Mouse (Mus musculus) forebrain, embryonic 15.5 days (tissue): ENCODE measurements at regions not wholly inside any gene's neighbourhood (a gene's known extent, or its start where the extent isn't known, plus 50 kb on each side); places are given as distances from the start of the nearest gene placed in this dataset.

Experiments
- ATAC-seq: fragments of 200-750 bp; cut with Nextera tagmentation; replicated peaks from 2 replicates; pipeline ENCODE4 v1.8.0; 2017; ENCODE audit warnings: mild to moderate bottlenecking, moderate TSS enrichment, moderate library complexity
- H3K27ac ChIP-seq: fragments of 300-500 bp; sonication (generic); replicated peaks from 2 replicates; pipeline ENCODE4 v1.5.1; 2015; ENCODE audit warnings: mild to moderate bottlenecking, inconsistent platforms
- H3K27me3 ChIP-seq: fragments of 300-500 bp; sonication (generic); 2 replicates; pipeline ENCODE4 v1.6.1; 2015; ENCODE audit warnings: inconsistent platforms
- H3K36me3 ChIP-seq: fragments of 300-500 bp; sonication (generic); 2 replicates; pipeline ENCODE4 v1.6.1; 2015; ENCODE audit warnings: mild to moderate bottlenecking, inconsistent platforms
- H3K4me1 ChIP-seq: fragments of 300-500 bp; sonication (generic); 2 replicates; pipeline ENCODE4 v1.6.1; 2015; ENCODE audit warnings: inconsistent platforms
- H3K4me2 ChIP-seq: fragments of 300-500 bp; sonication (generic); replicated peaks from 2 replicates; pipeline ENCODE4 v1.6.1; 2015; ENCODE audit warnings: mild to moderate bottlenecking, inconsistent platforms
- H3K4me3 ChIP-seq: fragments of 300-500 bp; sonication (generic); 2 replicates; pipeline ENCODE4 v1.5.1; 2015; ENCODE audit warnings: mild to moderate bottlenecking, inconsistent platforms
- H3K9ac ChIP-seq: fragments of 300-500 bp; sonication (generic); replicated peaks from 2 replicates; pipeline ENCODE4 v1.6.1; 2015; ENCODE audit warnings: mild to moderate bottlenecking, inconsistent platforms
- H3K9me3 ChIP-seq: fragments of 300-500 bp; sonication (generic); 2 replicates; pipeline ENCODE4 v1.6.1; 2016; ENCODE audit warnings: inconsistent platforms
- WGBS: fragments of 180-500 bp; shearing (Covaris S2); methylation state at CpG from one replicate; pipeline ENCODE4 v1.1.7; 2015; ENCODE audit warnings: mixed read lengths; 5-methylcytosine and 5-hydroxymethylcytosine counted together

- no peaks in the 10 kb centered on the region for H3K36me3 ChIP-seq
- no peaks in the 10 kb centered on the region for H3K27me3 ChIP-seq
- WGBS: 53% methylated on average over 4 of the region's 4 CpGs
- ATAC-seq: no peak
- H3K9ac ChIP-seq: no peak overlapping the region
- no peaks in the 10 kb centered on the region for H3K9me3 ChIP-seq
- H3K27ac ChIP-seq: no peak overlapping the region
- no peak overlapping the region for H3K4me3 ChIP-seq
- H3K4me2 ChIP-seq: no peak overlapping the region
- no peaks in the 10 kb centered on the region for H3K4me1 ChIP-seq
Measured at GRCm38 (mm10) chr7:96081676-96082075, 89.4 kb upstream of the Tenm4 start.

GRCm38 (mm10) chr7:96095185-96095584 is 75.9 kb upstream of the Tenm4 start:
- H3K9me3 ChIP-seq: no peaks in the 10 kb centered on the region

GRCm38 (mm10) chr7:96095752-96096151 is 75.3 kb upstream of the Tenm4 start:
- peak; percentile 68; the same call in 1 of the 2 replicates for ATAC-seq
- WGBS: 75% methylated on average over 3 of the region's 3 CpGs
- no peak overlapping the region for H3K4me3 ChIP-seq
- no peak overlapping the region for H3K27ac ChIP-seq
- H3K4me2 ChIP-seq: no peak overlapping the region
- H3K9ac ChIP-seq: no peak overlapping the region
- H3K9me3 ChIP-seq: no peaks in the 10 kb centered on the region
- H3K4me1 ChIP-seq: no peaks in the 10 kb centered on the region
- no peaks in the 10 kb centered on the region for H3K36me3 ChIP-seq
- no peaks in the 10 kb centered on the region for H3K27me3 ChIP-seq

More at GRCm38 (mm10) chr7:96095185-96095584, 75.9 kb upstream of the Tenm4 start:
- 62% methylated on average over 4 of the region's 4 CpGs for WGBS
- Histone ChIP-seq H3K4me1 (no peaks in the 10 kb centered on the region), H3K4me3 (no peak overlapping the region), H3K36me3 (no peaks in the 10 kb centered on the region), H3K9ac (no peak overlapping the region), H3K27me3 (no peaks in the 10 kb centered on the region), H3K4me2 (no peak overlapping the region), H3K27ac (no peak overlapping the region)
- ATAC-seq: no peak; the same call in 1 of the 2 replicates

DNA sequence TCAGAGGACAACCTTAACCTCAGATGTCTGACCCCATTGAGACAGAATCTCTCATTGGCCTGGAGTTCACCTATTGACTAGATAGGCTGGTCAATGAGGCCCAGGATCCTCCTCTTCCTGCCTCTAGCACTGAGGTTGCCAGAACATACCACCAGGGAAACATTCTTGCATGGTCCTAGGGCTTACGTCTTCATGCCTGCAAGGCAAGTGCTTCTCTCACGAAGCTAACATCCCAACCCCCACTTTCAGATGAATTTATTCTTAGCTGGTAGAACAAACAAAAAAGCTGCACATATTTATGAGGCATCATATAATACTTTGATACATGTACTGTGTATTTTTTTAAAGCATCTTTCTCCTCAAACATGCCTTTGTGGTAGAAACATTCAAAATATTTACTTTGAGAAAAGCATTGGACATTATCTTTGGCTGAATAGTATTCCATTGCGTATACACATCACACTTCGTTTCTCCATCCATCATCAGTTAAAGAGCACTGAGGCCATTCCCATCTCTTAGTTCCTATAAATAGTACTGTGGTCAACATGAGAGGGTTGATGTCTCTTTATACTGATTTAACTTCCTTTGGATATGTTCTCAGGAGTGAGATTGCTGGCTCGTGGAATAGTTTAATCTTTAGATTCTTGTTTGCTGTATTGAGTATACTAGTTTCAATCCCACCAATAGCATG is 72.2 kb upstream of the Tenm4 start:
- Histone ChIP-seq H3K4me1 (no peaks in the 10 kb centered on the region), H3K36me3 (no peaks in the 10 kb centered on the region), H3K9me3 (no peaks in the 10 kb centered on the region), H3K27me3 (no peaks in the 10 kb centered on the region), H3K4me2 (no peak overlapping the region), H3K9ac (no peak overlapping the region), H3K27ac (no peak overlapping the region), H3K4me3 (no peak overlapping the region)
- 89% methylated on average over 5 of the region's 5 CpGs for WGBS
- ATAC-seq: no peak

DNA sequence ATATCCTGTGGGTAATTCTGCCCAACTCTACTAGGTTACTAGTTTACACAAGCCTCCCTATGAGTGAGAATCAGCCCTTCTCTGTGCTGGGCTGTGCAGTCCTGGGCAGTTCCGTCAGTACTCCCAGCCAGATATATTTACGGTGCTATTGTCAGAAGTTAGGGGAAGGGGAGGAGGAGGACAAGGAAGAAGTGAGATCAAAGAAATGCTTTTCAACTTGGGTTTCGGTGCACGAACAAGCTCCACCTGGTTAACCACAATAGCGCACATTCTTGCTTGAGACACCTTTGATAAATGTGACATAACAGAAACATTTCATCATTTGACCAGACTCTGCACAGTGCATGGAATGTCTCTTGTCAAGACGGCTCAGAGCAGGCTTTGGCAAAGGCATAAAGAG is 68.3 kb upstream of the Tenm4 start:
- no peak for ATAC-seq
- Histone ChIP-seq H3K9me3 (no peaks in the 10 kb centered on the region), H3K27ac (no peak overlapping the region), H3K4me3 (no peak overlapping the region), H3K9ac (no peak overlapping the region), H3K36me3 (no peaks in the 10 kb centered on the region), H3K4me2 (no peak overlapping the region), H3K27me3 (no peaks in the 10 kb centered on the region), H3K4me1 (0 out of 2 replicates have a peak, but pooled peaks cover 3% of the 10 kb centered on the region)
- 83% methylated on average over 6 of the region's 6 CpGs for WGBS

DNA sequence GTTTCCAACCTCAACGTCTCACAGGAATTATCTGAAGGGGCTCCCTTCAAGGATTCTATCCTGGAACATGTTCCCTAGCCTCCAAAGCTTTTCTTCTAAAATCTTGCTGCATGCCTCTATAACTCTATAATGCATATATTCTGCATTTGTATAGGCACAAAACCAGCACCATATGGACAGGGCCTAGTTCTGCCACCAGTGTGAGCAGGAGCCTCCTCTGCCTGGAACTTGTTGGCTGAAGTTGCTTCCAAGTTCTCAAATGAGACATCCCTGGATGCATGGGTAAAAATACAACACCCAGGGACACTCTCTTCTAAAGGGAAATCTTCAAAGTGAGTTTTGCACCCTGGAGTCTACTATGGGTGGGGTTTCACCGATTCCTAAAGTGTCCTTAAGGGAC is 62.3 kb upstream of the Tenm4 start:
- no peaks in the 10 kb centered on the region for H3K27me3 ChIP-seq
- 0 out of 2 replicates have a peak, but pooled peaks cover 3% of the 10 kb centered on the region for H3K4me1 ChIP-seq
- H3K9me3 ChIP-seq: no peaks in the 10 kb centered on the region
- H3K27ac ChIP-seq: no peak overlapping the region
- ATAC-seq: no peak
- no peak overlapping the region for H3K4me2 ChIP-seq
- no peaks in the 10 kb centered on the region for H3K36me3 ChIP-seq
- 80% methylated on average over 2 of the region's 2 CpGs for WGBS
- H3K4me3 ChIP-seq: no peak overlapping the region
- no peak overlapping the region for H3K9ac ChIP-seq

DNA sequence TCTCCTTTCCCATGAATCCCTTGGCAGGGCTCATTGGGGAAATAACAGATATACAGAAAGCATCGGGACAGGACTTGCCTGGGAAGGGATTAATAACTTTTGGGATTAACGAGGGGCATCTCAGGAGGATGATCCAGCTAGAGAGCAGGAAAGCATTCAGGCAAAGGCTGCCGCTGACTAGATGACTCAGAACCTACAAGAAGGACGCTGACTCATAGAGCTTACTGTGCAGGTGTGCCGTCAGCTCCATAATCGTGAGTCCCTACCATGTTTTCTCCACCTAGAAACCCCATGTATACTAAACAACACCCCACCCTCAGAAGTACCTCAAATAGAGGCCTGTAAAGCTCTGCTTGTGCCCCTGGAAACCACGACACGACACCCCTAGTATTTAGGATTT is 50.9 kb upstream of the Tenm4 start:
- no peak overlapping the region for H3K4me3 ChIP-seq
- H3K4me1 ChIP-seq: peaks cover 12% of the 10 kb centered on the region; the same call in 1 of the 2 replicates
- H3K27ac ChIP-seq: no peak overlapping the region
- H3K4me2 ChIP-seq: no peak overlapping the region
- H3K36me3 ChIP-seq: no peaks in the 10 kb centered on the region
- ATAC-seq: no peak
- no peak overlapping the region for H3K9ac ChIP-seq
- H3K9me3 ChIP-seq: no peaks in the 10 kb centered on the region
- WGBS: 55% methylated on average over 8 of the region's 8 CpGs
- no peaks in the 10 kb centered on the region for H3K27me3 ChIP-seq
